Mouse (Mus musculus): ENCODE results near the gene Hinfp. TPM values are rescaled to one million over a fixed set of nuclear protein-coding genes. Genes with fewer than 3 reads are reported as not detected.
A peak's percentile ranks its signal among the peaks of the same experiment; 100 is the strongest.
"Not testable (repeated sequence)": the region's sequence is repeated elsewhere in the genome, so short reads cannot be mapped to it uniquely, and the experiment has no call there.

Gene Hinfp
- total RNA-seq, 2 experiments from 2014 or later: 6.3 to 6.8 TPM

DNA sequence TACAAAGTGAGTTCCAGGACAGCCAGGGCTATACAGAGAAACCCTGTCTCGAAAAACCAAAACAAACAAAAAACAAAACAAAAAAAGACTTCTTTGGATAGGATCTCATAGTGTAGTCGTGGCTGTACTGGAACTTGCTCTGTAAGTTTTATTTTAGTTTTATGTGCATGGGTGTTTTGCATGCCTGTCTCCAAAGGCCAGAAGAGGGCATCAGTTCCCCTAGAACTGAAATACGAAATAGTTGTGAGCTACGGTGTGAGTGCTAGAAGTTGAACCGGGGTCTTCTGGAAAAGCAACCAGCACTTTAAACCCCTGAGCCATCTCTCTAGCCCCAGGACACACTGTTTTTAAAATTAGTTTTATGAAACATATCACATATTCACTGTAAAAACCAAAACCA lies 33.1 kb upstream of the Hinfp start:
- intact Hi-C loops (cut with DNase I): no loop called here
- H3K27ac ChIP-seq: no peak overlapping the region
- TF ChIP-seq CTCF (IDR thresholded peaks at IDR 0.05): no peak
- no peak for DNase-seq
- no peak overlapping the region for H3K4me3 ChIP-seq

DNA sequence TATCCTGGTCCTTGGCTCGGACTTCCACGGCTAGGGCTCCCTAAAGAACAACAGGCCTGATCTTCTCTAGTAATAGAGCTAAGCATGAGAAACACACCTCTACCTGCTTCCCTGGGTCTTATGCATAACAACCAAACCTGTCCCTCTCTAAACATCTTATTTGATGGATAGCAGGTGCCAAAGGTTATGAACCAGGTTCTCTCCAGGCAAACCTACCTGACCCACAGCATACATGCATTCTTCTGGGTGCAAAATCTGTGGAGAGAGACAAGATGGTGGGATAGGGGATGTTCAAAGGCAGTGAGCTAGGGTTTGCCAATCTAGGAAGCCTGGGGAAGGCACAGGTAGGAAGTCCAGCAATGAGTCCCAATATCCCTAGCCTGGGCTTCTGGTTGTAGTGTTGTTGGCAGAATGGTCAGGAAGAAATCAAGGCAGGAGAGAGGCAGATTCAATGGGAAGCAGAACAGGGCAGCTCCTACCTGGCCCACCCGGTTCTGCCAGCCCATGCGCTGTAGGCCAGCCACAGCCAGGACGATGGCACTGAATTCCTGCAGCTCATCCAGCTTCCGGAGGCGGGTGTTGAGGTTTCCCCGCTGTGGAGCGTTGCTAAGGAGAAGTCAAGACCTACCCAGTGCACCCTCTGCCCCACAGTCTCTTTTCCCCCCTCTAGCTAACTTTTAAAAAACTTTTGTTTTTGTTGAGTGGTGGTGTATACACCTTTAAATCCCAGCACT lies 32.1 kb upstream of the Hinfp start:
- TF ChIP-seq CTCF (IDR thresholded peaks at IDR 0.05): no peak
- no peak for DNase-seq
- no peak overlapping the region for H3K4me3 ChIP-seq
- no peak overlapping the region for H3K27ac ChIP-seq
- intact Hi-C loops (cut with DNase I): no loop called here

DNA sequence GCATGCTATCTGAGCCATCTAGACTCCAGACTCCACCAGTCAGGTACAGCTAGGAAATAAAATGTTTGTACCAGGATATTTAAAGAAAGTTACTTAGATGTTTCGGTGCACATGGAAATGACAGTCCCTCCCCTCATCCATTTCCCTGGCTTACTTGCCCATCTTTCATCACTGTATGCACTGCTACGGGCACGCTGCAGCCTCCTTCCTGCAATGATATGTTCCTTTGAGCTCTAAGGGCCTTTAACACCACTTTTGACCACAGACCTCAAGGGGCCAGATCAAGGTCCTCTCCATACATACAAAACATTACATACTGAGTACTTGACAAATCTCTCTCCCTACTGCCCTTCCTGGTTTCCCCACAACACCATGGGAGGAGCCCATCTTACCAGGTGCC lies 31.5 kb upstream of the Hinfp start:
- no peak for DNase-seq
- intact Hi-C loops (cut with DNase I): no loop called here
- TF ChIP-seq CTCF (IDR thresholded peaks at IDR 0.05): no peak
- Histone ChIP-seq H3K4me3 (no peak overlapping the region), H3K27ac (no peak overlapping the region)

DNA sequence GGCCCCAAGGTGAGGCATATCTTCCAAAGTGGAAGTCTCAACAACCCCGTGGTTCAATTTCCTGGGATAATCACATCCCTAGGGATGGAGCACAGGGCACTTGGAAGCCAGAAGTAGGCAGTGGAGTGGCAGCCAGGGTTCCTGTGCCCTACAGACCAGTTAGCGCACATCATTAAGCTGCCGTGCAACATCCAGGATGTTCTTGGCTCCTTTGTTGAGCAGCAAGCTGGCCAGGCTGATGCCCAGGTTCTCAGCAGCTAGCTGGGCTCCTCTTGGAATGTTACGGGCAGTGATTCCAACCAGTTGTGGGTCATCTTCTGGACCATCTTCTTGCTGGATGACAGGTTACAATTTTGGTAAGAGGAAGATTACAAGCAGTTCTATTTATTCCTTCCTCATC lies 31.0 kb upstream of the Hinfp start:
- H3K27ac ChIP-seq; DNase-seq; H3K4me3 ChIP-seq; intact Hi-C loops (cut with DNase I): not testable (repeated sequence)

DNA sequence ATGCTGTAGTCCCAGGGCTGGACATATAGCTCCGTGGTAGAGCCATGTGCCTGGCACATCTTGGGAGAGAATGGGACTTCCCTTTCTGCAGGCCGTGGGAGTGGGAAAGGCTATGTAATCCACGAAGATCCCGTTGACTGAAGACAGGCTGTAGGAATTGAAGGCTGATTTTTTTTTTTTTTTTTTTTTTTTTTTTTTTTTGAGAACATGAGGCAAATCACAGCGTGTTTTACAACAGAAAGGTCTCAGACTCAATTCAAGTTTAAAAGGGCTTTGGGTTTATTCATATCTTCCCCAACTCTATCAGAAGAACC lies 30.6 kb upstream of the Hinfp start:
- intact Hi-C loops (cut with DNase I): no loop called here
- no peak for TF ChIP-seq CTCF (IDR thresholded peaks at IDR 0.05)
- DNase-seq: no peak
- H3K27ac ChIP-seq: peak overlapping the region; percentile 95
- H3K4me3 ChIP-seq: peak overlapping the region; percentile 75

DNA sequence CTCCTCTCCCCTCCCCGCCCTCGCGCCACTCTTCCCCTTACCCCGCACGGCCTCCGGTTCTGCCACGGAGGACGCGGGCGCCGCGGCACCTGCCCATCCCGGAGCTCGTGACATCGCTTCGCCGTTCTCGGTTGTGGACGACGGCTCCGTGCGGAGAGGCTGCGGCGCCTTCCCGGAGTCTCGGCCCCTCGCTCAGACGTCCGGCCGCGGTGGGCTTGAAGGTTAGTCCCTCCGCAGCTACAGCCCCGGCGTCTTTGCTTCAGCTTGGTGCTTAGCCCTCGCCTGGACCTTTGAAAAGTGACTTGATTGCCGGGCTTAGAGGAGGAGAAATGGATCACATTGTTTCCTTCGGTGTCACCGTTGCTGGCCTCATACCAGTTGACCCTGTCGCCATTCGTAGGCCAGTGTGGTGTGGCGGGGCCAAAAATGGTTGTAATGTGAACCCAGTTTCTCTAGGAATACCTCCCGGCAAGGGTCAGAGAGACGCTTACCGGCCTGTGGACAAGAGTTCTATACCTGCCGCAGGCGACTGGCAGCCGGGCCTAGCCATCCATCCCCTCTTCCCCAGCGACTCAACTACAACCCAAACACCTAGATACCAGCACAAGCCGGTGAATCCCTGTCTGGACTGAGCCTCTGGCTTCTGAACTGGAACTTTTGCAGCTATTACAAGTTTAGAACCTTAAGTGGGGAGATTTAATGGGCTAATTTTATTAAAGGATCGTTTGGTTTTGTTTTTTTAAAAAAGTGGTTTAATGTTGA lies 30.0 kb upstream of the Hinfp start:
- TF ChIP-seq CTCF (IDR thresholded peaks at IDR 0.05): no peak
- intact Hi-C loops (cut with DNase I): no loop called here
- DNase-seq: peak; percentile 47

DNA sequence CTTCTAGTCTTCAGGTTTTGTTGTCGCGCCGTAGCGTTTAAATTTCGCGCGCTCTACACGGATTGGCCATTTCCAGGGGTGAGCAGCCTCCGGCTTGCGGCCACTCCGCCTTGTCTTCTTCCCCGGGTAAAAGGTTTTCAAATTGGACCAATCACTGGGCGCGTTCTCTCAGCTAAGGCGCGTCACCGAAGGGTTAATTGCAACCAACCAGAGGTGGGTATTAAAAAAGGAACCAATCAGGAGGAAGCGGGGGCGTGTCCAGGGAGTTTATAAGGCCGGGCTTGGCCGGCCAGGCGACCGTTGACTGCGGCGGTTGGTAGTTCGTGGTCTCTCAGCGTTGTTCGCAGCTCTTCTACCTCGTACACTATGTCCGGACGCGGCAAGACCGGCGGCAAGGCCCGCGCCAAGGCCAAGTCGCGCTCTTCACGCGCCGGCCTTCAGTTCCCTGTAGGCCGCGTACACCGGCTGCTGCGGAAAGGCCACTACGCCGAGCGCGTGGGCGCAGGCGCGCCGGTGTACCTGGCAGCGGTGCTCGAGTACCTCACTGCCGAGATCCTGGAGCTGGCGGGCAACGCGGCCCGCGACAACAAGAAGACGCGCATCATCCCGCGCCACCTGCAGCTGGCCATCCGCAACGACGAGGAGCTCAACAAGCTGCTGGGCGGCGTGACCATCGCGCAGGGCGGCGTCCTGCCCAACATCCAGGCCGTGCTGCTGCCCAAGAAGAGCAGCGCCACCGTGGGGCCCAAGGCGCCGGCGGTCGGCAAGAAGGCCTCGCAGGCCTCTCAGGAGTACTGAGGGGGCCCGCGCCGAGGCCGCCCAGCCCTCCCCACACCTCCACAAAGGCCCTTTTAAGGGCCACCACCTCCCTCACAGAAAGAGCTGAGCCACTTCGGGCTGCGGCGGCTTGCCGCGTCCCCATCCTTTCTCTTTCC lies 29.2 kb upstream of the Hinfp start, which contains the start of gene H2afx:
Gene H2afx, plus strand, starts transcription at position 299 of the 935 bp plus-strand sequence.
- intact Hi-C loops (cut with DNase I): loop anchor here (1.0 kb wide), 1 partner anchor 14 kb away; the partner anchor contains the start of gene C2cd2l
- peak within 1 kb of the TSS; percentile 95 for H3K27ac ChIP-seq
- peak; percentile 97 for DNase-seq
- peak; percentile 78 for TF ChIP-seq CTCF (IDR thresholded peaks at IDR 0.05)
- H3K4me3 ChIP-seq: peak within 1 kb of the TSS; percentile 75

More for the DNA sequence above, 30.0 kb upstream of the Hinfp start:
- Histone ChIP-seq H3K4me3 (peak overlapping the region; percentile 75), H3K27ac (peak overlapping the region; percentile 95)

DNA sequence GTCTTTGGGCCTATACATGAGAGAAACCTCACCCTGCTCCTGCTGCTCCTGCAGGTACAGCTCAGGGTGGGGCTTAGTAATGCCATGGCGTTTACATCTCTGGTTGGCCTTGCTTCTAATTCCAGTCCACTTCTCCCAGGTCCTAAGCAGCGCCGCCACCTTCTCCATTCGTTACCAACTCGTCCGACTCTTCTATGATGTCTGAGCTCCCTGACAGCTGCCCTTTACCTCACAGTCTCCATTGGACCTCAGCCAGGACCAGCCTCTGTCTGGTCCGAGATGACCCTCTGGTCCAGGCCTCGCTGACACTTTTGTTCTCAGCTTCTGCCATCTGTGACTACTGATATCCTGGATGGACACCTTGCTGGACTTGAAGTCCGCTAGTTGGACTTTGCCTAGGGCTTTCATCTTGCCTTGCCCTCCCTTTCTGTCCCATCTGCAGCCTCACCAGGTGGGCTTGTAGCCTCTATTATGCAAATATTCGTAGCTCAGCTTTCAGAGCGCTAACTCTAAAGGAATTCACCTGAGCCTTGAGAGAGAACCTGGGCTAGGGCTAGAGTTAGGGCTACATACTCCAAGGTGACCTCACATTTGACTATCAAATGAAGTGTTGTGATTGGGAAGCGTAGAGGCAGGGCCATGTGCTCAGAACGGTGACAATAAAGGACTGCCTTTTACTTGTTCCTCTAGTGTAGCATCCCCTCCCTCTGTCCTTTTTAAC lies 27.6 kb upstream of the Hinfp start:
- intact Hi-C loops (cut with DNase I): no loop called here
- no peak for DNase-seq
- no peak for TF ChIP-seq CTCF (IDR thresholded peaks at IDR 0.05)
- no peak overlapping the region for H3K4me3 ChIP-seq
- H3K27ac ChIP-seq: no peak overlapping the region

DNA sequence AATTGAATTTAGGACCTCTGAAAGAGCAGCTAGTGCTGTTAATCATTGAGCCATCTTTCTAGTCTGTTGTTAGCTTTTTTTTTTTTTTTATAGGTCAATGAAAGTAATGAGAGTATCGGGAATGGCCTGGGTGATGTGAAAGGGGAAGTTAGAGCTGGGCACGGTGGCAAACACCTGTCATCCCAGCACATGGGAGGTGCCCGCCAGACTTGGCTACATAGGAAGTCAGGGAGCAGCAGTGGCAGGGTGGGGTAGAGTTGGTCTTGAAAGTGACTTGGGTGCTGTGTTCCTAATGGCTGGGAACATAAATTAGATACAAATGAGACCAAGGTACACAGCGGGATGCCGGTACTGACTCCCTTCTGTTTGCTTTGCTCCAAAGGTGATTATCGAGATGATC lies 25.3 kb upstream of the Hinfp start:
- no peak for TF ChIP-seq CTCF (IDR thresholded peaks at IDR 0.05)
- no peak for DNase-seq
- intact Hi-C loops (cut with DNase I): no loop called here
- no peak overlapping the region for H3K27ac ChIP-seq
- H3K4me3 ChIP-seq: no peak overlapping the region

DNA sequence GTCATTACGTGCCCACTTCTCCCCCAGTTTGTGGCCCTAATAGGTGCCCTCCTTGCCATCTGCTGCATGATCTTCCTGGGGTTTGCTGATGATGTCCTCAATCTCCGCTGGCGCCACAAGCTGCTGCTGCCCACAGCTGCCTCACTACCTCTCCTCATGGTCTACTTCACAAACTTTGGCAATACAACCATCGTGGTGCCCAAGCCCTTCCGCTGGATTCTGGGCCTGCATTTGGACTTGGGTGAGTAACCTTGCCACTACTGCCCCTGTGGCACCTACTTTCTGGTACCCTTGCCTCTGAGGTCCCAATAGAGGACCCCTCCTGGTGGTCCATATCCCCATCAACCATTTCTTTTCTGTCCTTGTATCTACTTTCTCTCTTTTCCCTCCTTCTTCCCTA lies 22.5 kb upstream of the Hinfp start:
- DNase-seq: no peak
- TF ChIP-seq CTCF (IDR thresholded peaks at IDR 0.05): no peak
- H3K27ac ChIP-seq: peak overlapping the region; percentile 95
- intact Hi-C loops (cut with DNase I): no loop called here
- peak overlapping the region; percentile 88 for H3K4me3 ChIP-seq

DNA sequence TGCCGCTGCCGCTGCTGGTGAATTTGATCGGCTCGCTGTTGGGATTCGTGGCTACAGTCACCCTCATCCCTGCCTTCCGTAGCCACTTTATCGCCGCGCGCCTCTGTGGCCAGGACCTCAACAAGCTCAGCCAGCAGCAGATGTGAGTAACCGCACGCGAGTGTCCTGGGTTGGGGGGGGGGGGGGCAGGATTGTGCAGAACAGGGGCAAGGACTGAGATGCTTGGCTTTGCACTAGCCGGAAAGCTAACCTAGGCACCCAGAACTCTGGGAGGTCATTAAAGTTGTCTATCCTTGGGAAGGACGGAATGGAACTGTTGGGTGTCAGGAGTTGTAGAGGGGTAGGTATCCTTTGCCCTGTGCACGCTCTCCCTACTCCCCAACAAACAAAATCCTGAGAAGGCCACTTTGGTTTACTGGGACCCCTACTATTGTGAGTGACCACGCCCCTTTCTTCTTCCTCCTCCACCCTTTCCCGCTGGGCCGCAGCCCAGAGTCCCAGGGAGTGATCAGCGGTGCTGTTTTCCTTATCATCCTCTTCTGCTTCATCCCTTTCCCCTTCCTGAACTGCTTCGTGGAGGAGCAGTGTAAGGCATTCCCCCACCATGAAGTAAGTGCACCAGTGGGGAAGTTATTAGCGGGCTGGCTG lies 21.7 kb upstream of the Hinfp start:
- peak; percentile 49 for DNase-seq
- no peak for TF ChIP-seq CTCF (IDR thresholded peaks at IDR 0.05)
- Histone ChIP-seq H3K27ac (peak overlapping the region; percentile 95), H3K4me3 (peak overlapping the region; percentile 88)
- intact Hi-C loops (cut with DNase I): no loop called here

Data from gastrocnemius, adult 2 months (tissue).